Mouse (Mus musculus): ENCODE data around the gene Gm29776. TPM values are rescaled to one million over a fixed set of nuclear protein-coding genes. Genes with fewer than 3 reads are reported as not detected.

The Gm29776 gene
- total and polyA plus RNA-seq, 3 experiments = not detected

- dilution Hi-C loops (cut with MboI; ENCODE audit: extremely low pct_ligation_motif_present, extremely low pct_unique_long_range_greater_than_20kb, low sequenced_read_pairs) = no loop called here
- peaks cover 46 to 84% of the 10 kb centered on the region in 2 experiments for H3K36me3 ChIP-seq (replicated peaks in 1 of 2; ENCODE audit: control insufficient read depth in 1 of 2, insufficient read depth in 1 of 2, low read length in 1 of 2)
- TF ChIP-seq ZC3H11A (IDR thresholded peaks at IDR 0.05; ENCODE audit: low read depth, low read length) = no peak
- no peak for TF ChIP-seq JUND (conservative IDR thresholded peaks at IDR 0.05; ENCODE audit: low read depth, low read length)
- TF ChIP-seq USF2 (conservative IDR thresholded peaks at IDR 0.05; ENCODE audit: low read depth, low read length) = no peak
- no peak for TF ChIP-seq UBTF (IDR thresholded peaks at IDR 0.05; ENCODE audit: low read depth, low read length)
- no peak for TF ChIP-seq GABPA (IDR thresholded peaks at IDR 0.05; ENCODE audit: insufficient replicate concordance, low read depth, low read length)
- TF ChIP-seq MEF2A (IDR thresholded peaks at IDR 0.05; ENCODE audit: borderline replicate concordance, low read depth, low read length) = no peak
- no peak for TF ChIP-seq JUN (IDR thresholded peaks at IDR 0.05; ENCODE audit: insufficient read depth, low read depth, low read length)
- no peak for TF ChIP-seq MYC (IDR thresholded peaks at IDR 0.05; ENCODE audit: low read depth, low read length)
- TF ChIP-seq USF1 (IDR thresholded peaks at IDR 0.05; ENCODE audit: low read depth, low read length) = no peak
- TF ChIP-seq TCF12 (IDR thresholded peaks at IDR 0.05; ENCODE audit: low read depth, low read length) = no peak
Observed at GRCm38 (mm10) chr14:54674317-54674716, 24.3 kb downstream of the Gm29776 start.

GRCm38 (mm10) chr14:54669381-54669780 lies 29.3 kb downstream of the Gm29776 start:
- peak; percentile 36 for DNase-seq (ENCODE audit: extremely low read depth)
- Histone ChIP-seq H3K27me3 (replicated peaks) (no peaks in the 10 kb centered on the region), H3K4me1 (ENCODE audit: control insufficient read depth in 1 of 2, insufficient read depth in 2 of 2) (no peaks in the 10 kb centered on the region; a peak in 1 of 4 replicates), H3K27ac (ENCODE audit: insufficient read depth, low read depth) (no peak overlapping the region), H3K4me3 (replicated peaks in 1 of 3; ENCODE audit: low read depth in 2 of 3, low read length in 2 of 3, poor library complexity in 1 of 3) (no peak overlapping the region), H3K4me2 (ENCODE audit: insufficient read depth, low read depth, poor library complexity, severe bottlenecking) (no peak overlapping the region), H3K79me2 (replicated peaks; ENCODE audit: control insufficient read depth, extremely low read depth, insufficient read depth, poor library complexity, severe bottlenecking) (peaks cover 2% of the 10 kb centered on the region), H3K9me3 (replicated peaks; ENCODE audit: low read length) (no peaks in the 10 kb centered on the region), H3K36me3 (replicated peaks in 1 of 2; ENCODE audit: control insufficient read depth in 1 of 2, insufficient read depth in 1 of 2, low read length in 1 of 2) (peaks cover 45 to 83% of the 10 kb centered on the region in 2 experiments), H3K9ac (ENCODE audit: insufficient read depth, low read depth) (no peak overlapping the region)
- in situ Hi-C loops (cut with MboI; ENCODE audit: low pct_ligation_motif_present, low pct_unique_long_range_greater_than_20kb, low sequenced_read_pairs) = no loop called here
- dilution Hi-C loops (cut with MboI; ENCODE audit: extremely low pct_ligation_motif_present, extremely low pct_unique_long_range_greater_than_20kb, low sequenced_read_pairs) = no loop called here
- TF ChIP-seq RAD21 (IDR thresholded peaks at IDR 0.05; ENCODE audit: low read depth, low read length) (peak; percentile 41), NELFE (IDR thresholded peaks at IDR 0.05; ENCODE audit: low read depth, low read length) (no peak), E2F4 (IDR thresholded peaks at IDR 0.05; ENCODE audit: insufficient replicate concordance, low read depth, low read length) (no peak), POLR2A (IDR thresholded peaks at IDR 0.05; ENCODE audit: low read depth, low read length) (no peak), SMC3 (IDR thresholded peaks at IDR 0.05; ENCODE audit: low read depth, low read length) (peak; percentile 58), USF2 (conservative IDR thresholded peaks at IDR 0.05; ENCODE audit: low read depth, low read length) (no peak), CTCF (conservative IDR thresholded peaks at IDR 0.05 in 1 of 2, IDR thresholded peaks at IDR 0.05 in 1 of 2; ENCODE audit: low read depth in 2 of 2, low read length in 2 of 2) (peak; percentile 66 to 69; a peak in 3 of 4 replicates), ZC3H11A (IDR thresholded peaks at IDR 0.05; ENCODE audit: low read depth, low read length) (no peak), UBTF (IDR thresholded peaks at IDR 0.05; ENCODE audit: low read depth, low read length) (no peak), ELF1 (IDR thresholded peaks at IDR 0.05; ENCODE audit: low read depth, low read length) (no peak), PAX5 (IDR thresholded peaks at IDR 0.05; ENCODE audit: low read length) (no peak), JUND (conservative IDR thresholded peaks at IDR 0.05; ENCODE audit: low read depth, low read length) (no peak), ZNF384 (IDR thresholded peaks at IDR 0.05; ENCODE audit: low read depth, low read length) (no peak), MAFK (IDR thresholded peaks at IDR 0.05; ENCODE audit: insufficient replicate concordance, low read length) (no peak), KAT2A (IDR thresholded peaks at IDR 0.05; ENCODE audit: insufficient replicate concordance, low read length) (no peak), EP300 (IDR thresholded peaks at IDR 0.05; ENCODE audit: low read length) (no peak), BHLHE40 (IDR thresholded peaks at IDR 0.05; ENCODE audit: low read depth, low read length) (no peak), MXI1 (IDR thresholded peaks at IDR 0.05; ENCODE audit: low read depth, low read length) (no peak), MAZ (IDR thresholded peaks at IDR 0.05; ENCODE audit: low read depth, low read length) (no peak), MAX (IDR thresholded peaks at IDR 0.05; ENCODE audit: low read length) (no peak), ZMIZ1 (IDR thresholded peaks at IDR 0.05; ENCODE audit: low read depth, low read length) (no peak), GABPA (IDR thresholded peaks at IDR 0.05; ENCODE audit: insufficient replicate concordance, low read depth, low read length) (no peak), USF1 (IDR thresholded peaks at IDR 0.05; ENCODE audit: low read depth, low read length) (no peak), ETS1 (conservative IDR thresholded peaks at IDR 0.05; ENCODE audit: low read depth, low read length) (no peak), CHD2 (IDR thresholded peaks at IDR 0.05; ENCODE audit: low read length) (no peak)

More at GRCm38 (mm10) chr14:54674317-54674716, 24.3 kb downstream of the Gm29776 start:
- Histone ChIP-seq H3K4me2 (ENCODE audit: insufficient read depth, low read depth, poor library complexity, severe bottlenecking) (no peak overlapping the region), H3K4me1 (ENCODE audit: control insufficient read depth in 1 of 2, insufficient read depth in 2 of 2) (no peaks in the 10 kb centered on the region; a peak in 1 of 4 replicates), H3K27me3 (replicated peaks) (no peaks in the 10 kb centered on the region), H3K79me2 (replicated peaks; ENCODE audit: control insufficient read depth, extremely low read depth, insufficient read depth, poor library complexity, severe bottlenecking) (peaks cover 8% of the 10 kb centered on the region), H3K4me3 (replicated peaks in 1 of 3; ENCODE audit: low read depth in 2 of 3, low read length in 2 of 3, poor library complexity in 1 of 3) (no peak overlapping the region), H3K9ac (ENCODE audit: insufficient read depth, low read depth) (no peak overlapping the region), H3K9me3 (replicated peaks; ENCODE audit: low read length) (no peaks in the 10 kb centered on the region), H3K27ac (ENCODE audit: insufficient read depth, low read depth) (no peak overlapping the region)
- DNase-seq (ENCODE audit: extremely low read depth) = no peak
- in situ Hi-C loops (cut with MboI; ENCODE audit: low pct_ligation_motif_present, low pct_unique_long_range_greater_than_20kb, low sequenced_read_pairs) = no loop called here
